Mouse (Mus musculus) heart, adult 2 months (tissue): ENCODE data around the gene Morc3. TPM values are rescaled to one million over a fixed set of nuclear protein-coding genes. Genes with fewer than 3 reads are reported as not detected.

Source experiments
- DNase-seq, 2 experiments: peaks; one replicate each; pipeline ENCODE4 v3.0.0; 2021
- H3K27ac ChIP-seq: fragments of 200-600 bp; 2 replicates; pipeline ENCODE4 v1.8.1; 2022
- H3K27me3 ChIP-seq: fragments of 200-500 bp; 2 replicates; pipeline ENCODE4 v1.6.1; 2012; ENCODE audit warnings: mild to moderate bottlenecking, low read length, inconsistent platforms, mixed read lengths; ENCODE audit not compliant: control insufficient read depth, insufficient read depth
- H3K36me3 ChIP-seq: fragments of 200-500 bp; 2 replicates; pipeline ENCODE4 v1.6.1; 2012; ENCODE audit warnings: low read length, inconsistent platforms; ENCODE audit not compliant: control insufficient read depth, insufficient read depth
- H3K4me1 ChIP-seq: fragments of 200-500 bp; 2 replicates; pipeline ENCODE4 v1.6.1; 2011; ENCODE audit warnings: low read length; ENCODE audit not compliant: control insufficient read depth, insufficient read depth
- H3K4me3 ChIP-seq: fragments of 200-600 bp; 2 replicates; pipeline ENCODE4 v1.8.1; 2022
- H3K79me2 ChIP-seq: fragments of 200-500 bp; replicated peaks from 2 replicates; pipeline ENCODE4 v1.6.1; 2012; ENCODE audit warnings: mild to moderate bottlenecking, inconsistent platforms, low read length, moderate library complexity, mixed read lengths; ENCODE audit not compliant: control insufficient read depth, insufficient read depth
- H3K9ac ChIP-seq: fragments of 200-500 bp; 2 replicates; pipeline ENCODE4 v1.6.1; 2012; ENCODE audit warnings: low read depth, mild to moderate bottlenecking, control low read depth, inconsistent platforms, low read length, mixed read lengths
- CTCF ChIP-seq: fragments of 200-600 bp; IDR thresholded peaks from 2 replicates; pipeline ENCODE4 v1.8.1; 2022; ENCODE audit warnings: antibody characterized with exemption, mild to moderate bottlenecking, moderate library complexity
- EP300 ChIP-seq: fragments of 200-500 bp; IDR thresholded peaks from 2 replicates; pipeline ENCODE4 v1.6.1; 2011; ENCODE audit warnings: low read depth, low read length, control low read depth; ENCODE audit not compliant: insufficient read depth
- POLR2A ChIP-seq: fragments of 200-500 bp; IDR thresholded peaks from 2 replicates; pipeline ENCODE4 v1.6.1; 2011; ENCODE audit warnings: mild to moderate bottlenecking, low read depth, low read length, control low read depth; ENCODE audit not compliant: insufficient read depth
- WGBS: fragments of 180-500 bp; shearing (Covaris S2); methylation state at CpG from one replicate; pipeline ENCODE4 v1.1.7; 2018; 5-methylcytosine and 5-hydroxymethylcytosine counted together
- intact Hi-C: fragments of 180-260 bp; cut with DNase I; formaldehyde crosslinking; loops from one replicate; pipeline ENCODE4 v1.15.1; 2025
- polyA plus RNA-seq: library from polyadenylated mRNA; depleted of rRNA; stranded (reverse); fragments of >200 nt; gene quantifications from 2 replicates; pipeline ENCODE4 v1.2.3, GENCODE M21; 2012
- total RNA-seq, 2 experiments: library from RNA; stranded (reverse); gene quantifications; 2 replicates each; pipeline ENCODE4 v1.2.3; 2021

The Morc3 gene
- total and polyA plus RNA-seq, 3 experiments, result 4.8 to 17.3 (median 15.3) TPM

DNA sequence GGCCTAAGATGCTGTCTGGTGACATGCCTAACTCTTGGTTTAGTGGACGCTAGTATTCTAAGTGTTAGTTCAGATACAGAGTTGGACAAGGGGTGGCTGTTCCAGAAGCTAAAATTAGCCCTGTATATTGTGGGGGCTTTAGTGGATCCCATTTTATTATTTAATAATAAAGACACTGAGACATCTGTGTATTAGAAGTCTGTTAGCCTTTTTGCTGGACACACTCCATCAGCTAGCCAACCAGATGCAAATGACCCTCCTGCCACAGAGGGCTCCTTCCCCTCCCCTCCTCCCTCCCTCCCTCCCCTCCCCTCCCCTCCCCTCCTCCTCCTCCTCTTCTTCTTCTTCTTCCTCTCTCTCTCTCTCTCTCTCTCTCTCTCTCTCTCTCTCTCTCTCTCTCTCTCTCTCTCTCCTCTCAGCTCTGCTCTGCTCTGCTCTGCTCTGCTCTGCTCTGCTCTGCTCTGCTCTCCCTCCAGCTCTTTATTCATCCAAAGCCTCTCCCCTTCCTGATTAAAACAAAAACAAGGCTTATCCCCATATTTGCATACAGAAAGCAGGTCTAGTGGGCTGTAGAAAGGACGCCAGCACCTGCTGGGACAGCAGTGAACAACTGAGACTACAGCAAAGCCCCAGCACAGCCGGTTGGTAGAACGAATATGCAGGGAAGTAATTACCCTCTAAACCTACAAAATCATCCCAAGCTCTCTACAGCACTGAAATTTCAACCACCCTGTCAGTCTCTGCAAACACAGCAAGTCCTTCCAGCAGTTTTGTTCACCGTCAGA is 41.8 kb upstream of the Morc3 start:
- 75% methylated on average over 5 of the region's 5 CpGs for WGBS
- Histone ChIP-seq H3K36me3 (no peaks in the 10 kb centered on the region), H3K9ac (no peak overlapping the region), H3K79me2 (no peaks in the 10 kb centered on the region), H3K27ac (no peak overlapping the region), H3K27me3 (no peaks in the 10 kb centered on the region), H3K4me3 (no peak overlapping the region), H3K4me1 (no peaks in the 10 kb centered on the region)
- intact Hi-C loops, result no loop called here
- no peak for DNase-seq
- TF ChIP-seq CTCF (no peak), EP300 (no peak), POLR2A (no peak)

- H3K4me1 ChIP-seq, result 0 out of 2 replicates have a peak, but pooled peaks cover 3% of the 10 kb centered on the region
- no peaks in the 10 kb centered on the region for H3K36me3 ChIP-seq
- TF ChIP-seq EP300, result no peak
- TF ChIP-seq CTCF, result no peak
- no peak for TF ChIP-seq POLR2A
- no peak overlapping the region for H3K4me3 ChIP-seq
- H3K27me3 ChIP-seq, result no peaks in the 10 kb centered on the region
- H3K27ac ChIP-seq, result no peak overlapping the region
- H3K79me2 ChIP-seq, result no peaks in the 10 kb centered on the region
- 79% methylated on average over 15 of the region's 15 CpGs for WGBS
- intact Hi-C loops, result no loop called here
- no peak for DNase-seq
- no peak overlapping the region for H3K9ac ChIP-seq
Measured at GRCm38 (mm10) chr16:93792981-93793630, 38.8 kb upstream of the Morc3 start.

DNA sequence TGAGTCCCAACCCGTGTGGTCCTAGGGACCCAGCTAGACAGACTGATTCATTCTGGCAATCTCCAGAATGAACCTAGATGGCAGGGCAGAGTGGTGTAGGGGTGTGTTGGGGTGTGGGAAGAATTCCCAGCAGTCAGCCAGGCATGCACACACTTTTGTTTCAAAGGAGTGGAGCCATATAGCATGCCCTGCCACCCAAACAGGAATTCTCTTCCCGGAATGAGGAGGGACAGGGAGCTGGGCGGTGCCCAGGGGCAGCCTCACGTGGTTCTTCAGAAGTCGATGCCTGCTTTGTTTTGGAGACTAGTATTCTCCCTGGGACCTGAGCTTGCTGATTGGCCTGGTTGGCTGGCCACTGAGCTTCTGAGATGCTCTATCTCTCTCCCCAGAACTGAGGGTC is 37.1 kb upstream of the Morc3 start:
- TF ChIP-seq POLR2A, result no peak
- TF ChIP-seq CTCF, result no peak
- TF ChIP-seq EP300, result no peak
- Histone ChIP-seq H3K27me3 (no peaks in the 10 kb centered on the region), H3K9ac (no peak overlapping the region), H3K27ac (no peak overlapping the region), H3K4me3 (no peak overlapping the region), H3K79me2 (no peaks in the 10 kb centered on the region), H3K4me1 (0 out of 2 replicates have a peak, but pooled peaks cover 3% of the 10 kb centered on the region), H3K36me3 (no peaks in the 10 kb centered on the region)
- DNase-seq, result no peak
- 85% methylated on average over 5 of the region's 5 CpGs for WGBS
- intact Hi-C loops, result no loop called here

- no peak overlapping the region for H3K9ac ChIP-seq
- no peak overlapping the region for H3K27ac ChIP-seq
- H3K27me3 ChIP-seq, result no peaks in the 10 kb centered on the region
- no peaks in the 10 kb centered on the region for H3K36me3 ChIP-seq
- no peak overlapping the region for H3K4me3 ChIP-seq
- 0 out of 2 replicates have a peak, but pooled peaks cover 3% of the 10 kb centered on the region for H3K4me1 ChIP-seq
- no peaks in the 10 kb centered on the region for H3K79me2 ChIP-seq
- intact Hi-C loops, result no loop called here
- TF ChIP-seq POLR2A (no peak), CTCF (no peak), EP300 (no peak)
- 96% methylated on average over 5 of the region's 5 CpGs for WGBS
- no peak for DNase-seq
Measured at GRCm38 (mm10) chr16:93795391-93795790, 36.5 kb upstream of the Morc3 start.

DNA sequence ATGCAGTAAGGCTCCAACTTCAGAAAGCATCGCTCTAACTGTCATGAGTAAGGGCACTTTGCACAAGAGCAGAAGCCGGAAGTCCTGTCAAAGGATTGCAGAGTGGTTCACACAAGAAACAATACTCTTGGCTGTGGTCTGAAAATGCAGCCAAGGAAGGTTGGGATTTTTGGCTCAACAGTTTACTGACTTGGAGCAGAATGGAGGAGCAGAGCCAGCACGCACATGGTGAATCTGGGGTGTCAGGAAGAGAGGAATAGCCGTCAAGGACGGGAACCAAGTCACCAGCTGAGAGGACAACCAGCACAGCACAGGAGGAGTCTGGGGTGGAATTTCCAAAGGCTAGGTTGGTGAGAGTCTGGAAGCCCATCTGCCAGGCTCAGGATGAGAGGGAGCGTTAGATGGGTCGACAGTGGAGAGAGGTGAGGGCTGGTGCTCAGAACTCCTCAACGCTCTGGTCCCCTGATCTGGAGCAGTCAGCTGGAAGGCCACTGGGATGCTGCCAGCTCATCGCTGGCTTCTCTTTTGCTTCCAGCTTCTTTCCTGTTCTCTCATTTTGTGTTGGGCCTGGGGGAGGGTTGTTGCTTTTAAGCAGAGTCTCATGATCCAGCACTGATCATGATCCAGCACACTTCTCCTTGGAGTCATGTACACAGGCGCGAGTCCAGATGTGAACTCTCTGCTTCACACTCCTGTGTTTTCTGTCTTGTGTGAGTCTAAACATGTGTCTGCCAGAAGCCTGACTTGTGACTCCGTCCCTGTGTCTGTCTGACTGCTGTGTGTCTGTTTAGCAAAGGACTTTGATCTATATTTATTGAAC is 34.7 kb upstream of the Morc3 start:
- Histone ChIP-seq H3K36me3 (no peaks in the 10 kb centered on the region), H3K79me2 (no peaks in the 10 kb centered on the region), H3K27ac (no peak overlapping the region), H3K27me3 (no peaks in the 10 kb centered on the region), H3K4me1 (0 out of 2 replicates have a peak, but pooled peaks cover 3% of the 10 kb centered on the region), H3K9ac (no peak overlapping the region), H3K4me3 (no peak overlapping the region)
- intact Hi-C loops, result no loop called here
- TF ChIP-seq POLR2A, result no peak
- WGBS, result 63% methylated on average over 12 of the region's 12 CpGs
- DNase-seq, result no peak
